Mouse (Mus musculus): Measurements from ENCODE around the gene Rgl1.

- TF ChIP-seq CTCF (IDR thresholded peaks at IDR 0.05) (no peak), EP300 (IDR thresholded peaks at IDR 0.05) (no peak; the same call in 1 of the 2 replicates)
Measured at GRCm38 (mm10) chr1:152793495-152794130, 27.5 kb upstream of the Rgl1 start.
